Mouse (Mus musculus) adrenal gland, postnatal 0 days (tissue): Measurements from ENCODE around the gene Fancm. TPM values are rescaled to one million over a fixed set of nuclear protein-coding genes. Genes with fewer than 3 reads are reported as not detected.

Experiments used
- polyA plus RNA-seq: library from polyadenylated mRNA; unstranded; fragments of >200 nt; fragmentation: Nextera tagmentation; extraction: Ambion mirVana; gene quantifications from 2 replicates; pipeline ENCODE4 v1.2.1, GENCODE M21; 2015

Fancm gene
- 3.1 and 6.9 TPM in 2 replicates for polyA plus RNA-seq

GRCm38 (mm10) chr12:65075085-65075732 lies at the start of gene Fancm:
TSS of gene Fancm (plus strand) at chr12:65075603.

GRCm38 (mm10) chr12:65036190-65036870 lies 39.1 kb upstream of the Fancm start, which contains the start of gene Prpf39:
TSS of gene Prpf39 (plus strand) at chr12:65036333.

GRCm38 (mm10) chr12:65073611-65074178 lies 1.7 kb upstream of the Fancm start, which contains the start of gene Fkbp3:
TSS of gene Fkbp3 (minus strand) at chr12:65074007.

GRCm38 (mm10) chr12:65172021-65172951 lies 96.9 kb downstream of the Fancm start, which contains the start of gene Mis18bp1:
TSS of gene Mis18bp1 (minus strand) at chr12:65172604.

Other genes starting within 250 kb of the Fancm start
- gene Gm527, start 157.7 kb upstream of the Fancm start, polyA plus RNA-seq: 4.1 and 5.0 TPM in 2 replicates
- 9.4 and 11.6 TPM in 2 replicates for gene Klhl28, start 110.1 kb upstream of the Fancm start, polyA plus RNA-seq
- gene Togaram1, start 109.8 kb upstream of the Fancm start, polyA plus RNA-seq: 14.6 and 18.8 TPM in 2 replicates
- 18.4 and 30.9 TPM in 2 replicates for gene Prpf39, start 39.3 kb upstream of the Fancm start, polyA plus RNA-seq
- gene Fkbp3, start 1.6 kb upstream of the Fancm start, polyA plus RNA-seq: 628 and 947 TPM in 2 replicates
- gene Mis18bp1, start 97.0 kb downstream of the Fancm start, polyA plus RNA-seq: 18.1 and 22.4 TPM in 2 replicates
- not detected in 2 replicates for gene Wdr20rt, start 149.9 kb downstream of the Fancm start, polyA plus RNA-seq